Mouse (Mus musculus) lung, postnatal 0 days (tissue): Measurements from ENCODE around the gene Adap2.

ENCODE experiments used
- CTCF ChIP-seq: IDR thresholded peaks from 2 replicates; pipeline ENCODE4 v1.5.1; 2016; ENCODE audit warnings: antibody characterized with exemption, mild to moderate bottlenecking
- EP300 ChIP-seq: IDR thresholded peaks from 2 replicates; pipeline ENCODE4 v1.6.1; 2016; ENCODE audit warnings: antibody characterized with exemption, mild to moderate bottlenecking, control low read depth

GRCm38 (mm10) chr11:80184531-80185071 lies 30.7 kb downstream of the Adap2 start:
- no peak for TF ChIP-seq CTCF
- no peak for TF ChIP-seq EP300
